Mouse (Mus musculus): ENCODE results near the gene Etfdh. TPM values are rescaled to one million over a fixed set of nuclear protein-coding genes. Genes with fewer than 3 reads are reported as not detected.

Etfdh gene
- polyA plus RNA-seq (2015; fragmentation: Nextera tagmentation; extraction: Ambion mirVana) = 45.7 and 46.0 TPM in 2 replicates

DNA sequence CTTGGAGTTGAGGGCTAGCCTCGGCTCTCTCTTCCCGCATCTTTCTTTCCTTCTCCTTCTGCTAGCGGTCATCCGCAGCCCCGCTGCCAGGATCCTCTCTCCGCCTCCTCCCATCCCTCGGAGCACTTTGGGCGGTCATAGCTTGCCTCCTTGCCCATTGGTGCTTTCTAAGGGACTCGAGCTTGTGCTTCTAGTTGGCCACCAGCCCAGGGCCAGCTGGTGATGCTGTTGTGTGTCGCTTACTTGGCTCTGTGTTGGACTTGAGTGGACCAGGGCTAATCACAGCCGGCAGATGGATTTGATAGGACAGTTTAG lies at the start of gene Etfdh:
Gene Etfdh, minus strand, starts transcription at position 85 of the 315 bp plus-strand sequence.

DNA sequence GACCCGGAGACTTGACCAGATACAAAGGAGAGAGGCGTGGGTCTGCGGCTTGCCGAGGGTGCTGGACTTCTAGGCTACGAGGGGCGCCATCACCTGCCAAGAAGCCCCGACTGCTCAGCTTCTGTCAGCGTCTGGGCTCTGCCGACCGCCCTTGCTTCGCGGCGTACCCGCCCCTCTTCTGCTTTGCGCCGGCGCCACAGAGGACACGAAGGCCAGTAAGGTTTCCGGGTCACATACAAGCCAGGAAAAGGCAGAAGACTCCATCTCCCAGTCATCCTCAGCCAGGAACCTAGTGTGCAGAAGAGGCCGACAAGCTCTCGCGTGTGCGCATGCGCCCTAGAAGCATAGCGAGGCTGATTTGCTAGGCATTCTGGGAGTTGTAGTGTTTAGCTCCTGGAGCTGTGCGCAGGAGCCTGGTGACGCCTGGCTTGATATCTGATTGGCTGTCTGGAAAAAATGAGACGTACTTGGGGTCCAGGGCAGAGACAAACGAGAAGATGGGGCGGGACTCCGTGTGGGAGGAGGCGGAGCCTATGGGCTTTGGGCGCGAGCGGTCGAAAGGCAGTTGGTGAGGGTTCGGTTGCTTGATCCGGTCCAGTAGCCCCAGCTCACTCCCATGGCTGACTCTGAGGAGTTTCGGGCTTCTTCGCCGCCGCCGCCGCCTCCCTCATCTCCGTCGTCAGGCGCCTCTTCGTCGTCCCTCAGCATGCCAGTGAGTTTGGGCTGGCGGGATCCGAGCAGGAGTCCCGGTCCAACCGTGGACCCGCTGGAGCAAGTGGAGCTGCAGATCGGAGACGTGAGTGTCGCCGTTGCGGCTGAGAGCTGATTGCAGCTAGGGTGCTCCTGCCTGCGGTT lies 512 bp downstream of the Etfdh start, which contains the start of gene 4930579G24Rik:
Gene 4930579G24Rik, plus strand, starts transcription at position 519 of the 855 bp plus-strand sequence.

DNA sequence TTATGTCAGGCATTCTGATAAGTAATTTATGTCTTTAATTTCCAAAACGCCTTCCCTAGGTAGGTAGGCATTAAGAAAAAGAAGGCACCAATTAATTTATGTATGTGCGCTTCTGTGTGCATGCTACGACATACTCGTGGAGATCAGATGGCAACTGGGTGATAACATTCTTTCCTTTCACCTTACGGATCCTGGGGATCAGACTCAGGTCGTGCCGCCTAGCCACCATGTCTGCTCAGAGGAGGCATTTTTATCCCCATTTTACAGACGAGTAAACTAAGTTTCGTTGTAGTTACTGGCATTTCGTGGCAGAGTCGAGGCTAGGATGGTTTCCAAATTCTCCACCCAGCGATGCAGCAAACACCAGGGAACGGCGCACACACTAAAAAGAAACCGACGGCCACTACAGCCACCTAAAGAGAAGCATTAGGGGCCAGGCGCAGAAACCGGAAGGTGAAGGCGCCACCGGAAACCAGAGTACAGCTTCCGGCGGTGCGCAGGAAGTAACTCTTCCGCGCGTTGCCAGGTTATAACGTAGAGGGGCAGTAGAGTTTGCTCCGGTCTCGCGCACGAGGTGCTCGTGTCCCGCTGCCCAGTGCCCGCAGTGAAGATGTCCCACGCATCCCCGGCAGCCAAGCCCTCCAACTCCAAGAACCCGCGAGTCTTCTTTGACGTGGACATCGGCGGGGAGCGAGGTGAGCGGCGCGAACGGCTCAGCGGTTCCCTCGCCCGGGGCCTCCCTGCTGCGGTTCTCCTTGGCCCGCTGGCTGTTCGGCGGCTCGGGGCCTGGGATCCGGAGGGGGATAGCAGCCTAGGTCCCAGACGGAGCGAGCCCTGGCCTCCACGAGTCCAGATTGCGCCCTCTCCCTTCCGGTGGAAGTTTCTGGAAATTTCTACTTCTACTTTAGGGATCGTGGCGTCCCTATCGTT lies 38.2 kb downstream of the Etfdh start, which contains the start of gene Ppid:
Gene Ppid, plus strand, starts transcription at position 480 of the 930 bp plus-strand sequence.

DNA sequence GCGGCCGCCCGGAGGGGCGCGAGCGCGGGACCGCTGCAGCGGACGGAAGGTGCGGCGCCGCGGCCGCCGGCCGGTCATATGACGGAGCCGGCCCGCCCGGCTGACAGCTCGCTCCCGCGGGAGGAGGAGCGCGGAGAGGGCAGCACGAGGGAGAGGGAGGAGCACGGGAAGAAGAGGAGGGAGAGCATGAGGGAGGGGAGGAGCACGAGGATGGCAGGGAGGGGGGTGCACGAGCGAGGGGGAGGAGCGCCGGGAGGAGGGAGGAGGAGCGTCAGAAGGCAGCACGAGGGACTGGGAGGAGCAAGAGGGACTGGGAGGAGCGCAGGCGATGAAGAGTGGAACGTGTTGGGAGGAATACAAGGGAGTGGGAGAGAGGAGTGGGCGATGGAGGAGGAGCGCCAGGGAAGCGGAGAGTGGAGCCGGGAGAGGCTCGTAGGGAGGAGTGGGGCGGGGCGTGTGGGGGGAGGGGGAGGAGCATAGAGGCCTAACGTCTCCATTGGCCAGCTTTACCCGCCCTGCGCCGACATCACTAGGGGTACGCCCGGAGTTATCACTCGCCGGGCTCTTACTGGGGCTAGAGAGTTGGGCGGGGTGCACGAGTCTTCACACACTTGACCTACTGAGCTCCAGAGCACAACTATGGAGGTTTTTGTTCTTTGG lies 61.5 kb downstream of the Etfdh start, which contains the start of gene Fnip2:
Gene Fnip2, minus strand, starts transcription at position 94 of the 660 bp plus-strand sequence.

Other genes with a start within 250 kb of the Etfdh start
- gene Fnip2, start 61.7 kb downstream of the Etfdh start, polyA plus RNA-seq (2015; fragmentation: Nextera tagmentation; extraction: Ambion mirVana) = 4.2 and 4.3 TPM in 2 replicates
- 105 and 111 TPM in 2 replicates for gene Ppid, start 38.2 kb downstream of the Etfdh start, polyA plus RNA-seq (2015; fragmentation: Nextera tagmentation; extraction: Ambion mirVana)
- 4.4 and 4.9 TPM in 2 replicates for gene 4930579G24Rik, start 421 bp downstream of the Etfdh start, polyA plus RNA-seq (2015; fragmentation: Nextera tagmentation; extraction: Ambion mirVana)
- gene Rxfp1, start 108.4 kb upstream of the Etfdh start, polyA plus RNA-seq (2015; fragmentation: Nextera tagmentation; extraction: Ambion mirVana) = 0.43 and 0.51 TPM in 2 replicates
- gene Tmem144, start 223.3 kb upstream of the Etfdh start, polyA plus RNA-seq (2015; fragmentation: Nextera tagmentation; extraction: Ambion mirVana) = 5.2 and 5.3 TPM in 2 replicates

Measured in neural tube, postnatal 0 days (tissue).